Mouse (Mus musculus): ENCODE measurements around the gene Sec24d.

DNA sequence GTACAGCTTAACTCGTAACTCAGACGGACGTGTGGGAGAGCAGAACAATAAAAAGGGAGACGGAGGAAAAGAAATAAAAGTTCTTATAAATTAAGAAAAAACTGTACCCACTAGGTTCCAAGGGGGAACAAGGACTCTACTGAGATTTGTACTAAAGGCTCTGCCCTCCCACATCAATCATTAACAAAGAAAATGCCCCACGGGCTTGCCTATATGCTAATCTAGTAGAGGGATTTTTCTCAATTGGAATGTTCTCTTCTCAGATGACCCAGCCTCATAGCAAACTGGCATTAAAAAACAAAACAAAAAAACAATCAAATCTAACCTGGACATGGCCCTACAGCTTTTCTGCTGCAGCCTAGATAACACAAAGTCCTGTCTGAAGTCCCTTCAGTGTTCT, 128.4 kb downstream of the Sec24d start:
- TF ChIP-seq CTCF (IDR thresholded peaks at IDR 0.05; ENCODE audit: low read depth, low read length) (no peak), POLR2A (IDR thresholded peaks at IDR 0.05; ENCODE audit: borderline replicate concordance, low read depth, low read length) (no peak)

Data from bone marrow macrophage, adult 2 months (primary cell).